Mouse (Mus musculus): Measurements from ENCODE around the gene Mios.

Gene Mios

DNA sequence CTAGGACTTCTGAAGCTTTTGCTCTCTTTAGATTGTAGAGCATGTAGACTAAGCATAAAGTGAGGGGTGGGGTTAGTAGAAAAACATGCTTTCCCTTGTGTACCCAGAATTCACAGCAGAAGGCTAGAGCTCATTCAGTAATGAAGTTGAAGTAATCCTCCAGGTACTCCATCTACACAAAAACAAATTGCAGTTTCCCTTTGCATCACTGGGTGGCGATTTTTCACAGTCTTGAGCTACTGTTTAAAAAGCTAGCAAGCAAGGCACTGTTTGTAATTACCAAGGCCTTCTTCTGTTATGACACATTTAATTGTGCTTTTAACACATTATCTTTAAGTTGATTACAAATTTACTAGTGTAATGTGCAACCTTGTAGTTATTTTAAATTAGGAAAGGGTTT, 66.1 kb downstream of the Mios start:
- in situ Hi-C loops (cut with MboI, MseI): loop anchor here in 1 of 2 experiments (5.0 kb wide), 1 partner anchor 222 kb away; no protein-coding TSS in a partner anchor

- in situ Hi-C loops (cut with MboI, MseI): loop anchor here in 1 of 2 experiments (5.0 kb wide), 1 partner anchor 221 kb away; no protein-coding TSS in a partner anchor
These were observed 67.4 kb downstream of the Mios start for GRCm38 (mm10) chr6:8276431-8276830.

DNA sequence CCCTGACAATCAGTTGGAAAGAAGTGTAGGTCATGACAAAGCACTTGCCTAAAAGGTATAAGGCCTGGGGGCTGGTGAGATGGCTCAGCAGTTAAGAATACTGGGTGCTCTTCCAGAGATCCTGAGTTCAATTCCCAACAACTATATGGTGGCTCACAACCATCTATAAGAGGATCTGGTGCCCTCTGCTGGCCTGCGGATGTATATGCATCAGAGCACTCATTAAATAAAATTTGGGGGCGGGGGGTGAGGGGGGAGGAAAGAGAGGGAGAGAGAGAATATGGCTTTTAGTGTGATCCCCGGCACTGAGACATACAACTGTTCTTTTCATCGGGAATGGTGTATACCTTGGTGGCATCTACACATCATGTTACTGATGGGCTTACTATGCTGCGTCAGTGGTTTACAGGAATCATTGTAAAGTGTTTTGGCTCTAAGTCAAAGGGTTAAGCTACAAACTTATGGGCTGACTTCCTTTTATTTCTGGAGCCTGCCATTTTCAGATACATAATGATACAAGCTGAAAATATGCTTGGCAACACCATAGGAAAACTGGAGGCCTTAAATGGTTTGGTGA, 69.5 kb downstream of the Mios start:
- in situ Hi-C loops (cut with MboI, MseI): loop anchor here in 1 of 2 experiments (5.0 kb wide), 1 partner anchor 219 kb away; no protein-coding TSS in a partner anchor

- in situ Hi-C loops (cut with MboI, MseI): loop anchor here in 1 of 2 experiments (5.0 kb wide), 1 partner anchor 454 kb away; no protein-coding TSS in a partner anchor
These were observed 74.2 kb downstream of the Mios start for GRCm38 (mm10) chr6:8283255-8283654.

DNA sequence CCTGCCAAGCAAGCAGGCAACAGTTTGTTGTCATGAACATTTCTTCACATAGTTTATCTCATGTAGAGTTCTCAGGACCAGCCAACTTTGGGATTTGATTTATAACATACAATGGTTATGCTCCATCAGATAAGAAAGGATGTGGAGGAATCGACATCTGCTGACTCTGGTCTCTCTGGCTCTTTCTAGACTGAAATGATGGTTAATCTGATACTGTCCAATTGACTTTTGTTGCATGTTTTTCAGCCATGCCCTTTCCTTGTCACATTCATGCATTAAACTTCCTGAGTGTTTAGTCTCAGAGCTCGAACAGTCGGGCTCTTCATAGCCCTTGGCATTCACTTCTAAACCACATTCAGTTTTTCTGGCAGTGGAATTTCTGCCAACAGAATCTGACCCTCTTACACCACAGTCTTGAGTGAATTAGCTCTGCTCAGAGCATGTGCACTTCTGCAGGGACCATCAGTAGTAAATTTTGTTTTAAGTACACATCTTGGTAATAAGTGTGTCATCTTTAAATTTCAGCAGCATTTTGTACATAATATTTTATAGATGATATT, 76.5 kb downstream of the Mios start:
- in situ Hi-C loops (cut with MboI, MseI): no loop called here

All from T-helper 17 cell (primary cell).